Mouse (Mus musculus): ENCODE measurements at regions not wholly inside any gene's neighbourhood (a gene's known extent, or its start where the extent isn't known, plus 50 kb on each side); places are given as distances from the start of the nearest gene placed in this dataset.

GRCm38 (mm10) chr9:68466671-68467070 is 186.9 kb upstream of the Rora start:
- peak; percentile 8 for DNase-seq (ENCODE audit: low read depth)

DNA sequence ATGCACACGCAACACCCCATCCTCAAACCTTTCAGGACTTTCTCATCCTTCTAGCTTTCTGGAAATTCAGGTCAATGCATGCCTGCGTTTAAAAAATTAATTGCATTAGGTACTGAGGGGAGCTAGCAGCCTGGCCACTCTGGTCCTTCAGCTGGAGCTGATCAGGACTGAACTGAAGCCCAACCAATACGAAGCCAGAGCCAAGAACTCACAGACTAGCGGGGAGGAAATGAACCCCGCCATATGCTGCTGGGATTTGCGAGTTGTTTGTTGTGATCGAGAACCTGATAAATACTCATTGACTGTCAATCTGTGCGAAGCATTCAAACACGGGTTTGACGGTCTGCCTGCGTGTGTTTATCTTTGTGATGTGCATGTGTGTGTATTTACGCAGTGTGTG is 177.2 kb upstream of the Rora start:
- no peak for DNase-seq (ENCODE audit: low read depth)

DNA sequence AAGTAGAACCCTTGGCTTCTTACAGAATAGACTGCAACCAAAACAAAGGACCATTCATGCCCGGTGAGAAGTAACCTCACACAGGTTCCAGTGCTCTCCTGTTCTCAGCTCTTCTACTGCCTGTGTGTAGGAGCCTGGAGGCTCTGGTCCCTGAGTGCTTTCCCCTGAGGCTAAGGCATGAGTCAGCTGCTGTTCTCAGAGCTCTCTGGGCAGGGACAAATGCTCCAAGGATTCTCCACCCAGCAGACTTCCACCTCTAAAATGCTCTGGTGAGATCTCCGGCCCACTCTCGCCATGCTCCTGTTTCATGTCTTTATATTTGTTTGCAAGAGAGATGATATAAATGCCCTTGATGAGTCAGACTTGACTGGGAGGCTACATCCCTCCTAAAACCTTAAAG is 176.1 kb upstream of the Rora start:
- no peak for DNase-seq (ENCODE audit: low read depth)

DNA sequence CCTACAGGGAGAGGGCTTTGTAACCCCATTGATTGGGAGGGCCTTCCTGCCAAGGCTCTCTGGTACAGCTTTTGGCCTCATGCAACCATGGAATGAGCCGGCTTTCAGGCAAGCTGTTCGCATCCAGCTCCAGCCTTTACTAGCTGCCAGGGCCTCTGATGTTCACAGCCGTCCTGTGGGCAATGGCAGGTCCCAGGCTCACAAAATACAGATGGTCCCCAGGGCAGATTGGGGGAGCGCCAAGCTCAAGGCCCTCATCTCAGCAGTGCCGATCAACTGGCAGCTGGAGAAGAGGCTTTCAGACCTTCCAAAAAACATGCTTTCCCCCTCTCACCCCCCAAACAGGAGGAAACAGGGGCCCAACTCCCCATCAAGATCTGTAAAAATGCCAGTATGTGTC is 166.9 kb upstream of the Rora start:
- DNase-seq (ENCODE audit: low read depth): no peak

DNA sequence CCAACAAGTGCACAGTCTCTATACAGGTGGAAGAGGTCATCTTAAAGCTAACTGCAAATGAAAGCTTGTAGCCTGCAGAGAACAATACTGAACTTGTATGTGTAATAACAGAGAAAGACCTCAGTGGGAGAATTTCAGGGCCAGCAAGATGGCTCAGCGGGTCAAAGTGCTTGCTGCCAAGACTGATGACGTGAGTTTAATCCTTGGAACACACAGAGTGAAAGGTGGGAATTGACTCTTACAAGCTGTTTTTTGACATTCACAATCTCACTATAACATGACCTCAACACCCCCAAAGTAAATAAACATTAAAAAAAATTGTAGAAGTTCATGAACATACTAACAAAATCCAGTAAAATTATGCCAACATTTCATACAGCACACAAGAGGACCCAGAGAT is 162.4 kb upstream of the Rora start:
- no peak for DNase-seq (ENCODE audit: low read depth)

GRCm38 (mm10) chr9:68521218-68521617 is 132.4 kb upstream of the Rora start:
- no peak for DNase-seq (ENCODE audit: low read depth)

GRCm38 (mm10) chr9:68561767-68562552 is 91.6 kb upstream of the Rora start:
- DNase-seq (ENCODE audit: low read depth): no peak

DNA sequence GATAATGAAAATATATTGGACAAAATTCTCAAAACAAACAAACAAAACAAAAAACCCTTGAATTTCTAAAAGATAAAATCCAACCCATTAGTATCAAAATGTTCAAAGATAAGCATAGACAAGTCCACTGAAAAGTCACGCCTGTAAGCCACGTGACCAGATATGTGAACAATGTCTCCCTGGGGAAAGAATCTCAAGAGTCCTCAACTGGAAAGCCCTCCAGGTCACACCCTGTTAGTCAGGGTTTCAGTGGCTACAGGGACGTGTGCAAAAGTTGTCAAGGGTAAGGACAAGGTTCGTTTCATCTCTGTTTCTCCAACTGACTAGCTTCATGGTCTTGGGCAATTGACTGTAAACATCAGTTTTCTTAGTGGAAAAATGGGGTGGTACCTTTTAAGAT is 90.4 kb upstream of the Rora start:
- no peak for DNase-seq (ENCODE audit: low read depth)

GRCm38 (mm10) chr9:68585751-68586150 is 67.8 kb upstream of the Rora start:
- no peak for DNase-seq (ENCODE audit: low read depth)

GRCm38 (mm10) chr9:68591023-68591422 is 62.6 kb upstream of the Rora start:
- DNase-seq (ENCODE audit: low read depth): no peak

DNA sequence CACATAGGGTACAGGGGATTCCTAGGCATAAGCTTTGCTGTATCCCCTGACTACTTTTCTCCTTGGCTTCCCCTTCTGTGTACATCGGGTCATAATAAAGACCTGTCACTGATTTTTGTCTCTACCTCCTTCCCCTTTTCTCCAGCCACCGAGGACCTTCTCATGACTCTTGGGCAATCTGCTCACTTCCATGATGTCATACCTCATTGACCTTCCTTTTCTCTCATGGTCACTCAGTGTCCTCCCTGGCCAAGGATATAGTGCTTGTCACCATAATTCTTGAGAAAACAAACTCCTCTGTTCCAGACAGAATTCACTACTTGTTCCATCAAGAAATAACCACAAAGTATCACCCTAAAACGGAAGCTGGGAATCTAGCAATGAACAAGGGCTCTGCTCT is 60.6 kb upstream of the Rora start:
- DNase-seq (ENCODE audit: low read depth): no peak

DNA sequence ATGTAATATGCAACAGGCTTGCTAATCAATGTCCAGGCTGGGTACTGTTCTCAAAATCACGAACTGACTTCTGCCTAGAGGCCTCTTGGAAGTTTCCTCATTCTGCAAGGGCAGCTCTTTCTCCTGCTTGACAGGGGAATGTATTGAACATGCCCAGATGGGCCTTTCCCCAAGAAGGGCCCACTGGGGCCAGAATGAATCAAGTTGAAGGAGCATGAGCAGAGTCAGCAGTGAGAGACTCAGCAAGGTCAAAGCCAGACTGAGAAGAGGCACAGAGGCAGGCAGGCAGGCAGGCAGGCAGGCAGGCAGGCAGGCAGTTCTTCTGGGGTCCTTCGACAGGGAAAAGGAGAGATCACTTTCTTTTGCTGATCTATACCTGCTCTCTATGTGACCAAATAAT is 59.0 kb upstream of the Rora start:
- DNase-seq (ENCODE audit: low read depth): no peak

All from fibroblast of lung, adult 2 months (primary cell).